Mouse (Mus musculus) liver, embryonic 14.5 days (tissue): ENCODE data around the gene Car8.

ENCODE experiments used
- CTCF ChIP-seq: IDR thresholded peaks from 2 replicates; pipeline ENCODE4 v1.5.1; 2016; ENCODE audit warnings: antibody characterized with exemption, low read depth, control low read depth
- EP300 ChIP-seq: IDR thresholded peaks from 2 replicates; pipeline ENCODE4 v1.6.1; 2016; ENCODE audit warnings: antibody characterized with exemption, low read depth

DNA sequence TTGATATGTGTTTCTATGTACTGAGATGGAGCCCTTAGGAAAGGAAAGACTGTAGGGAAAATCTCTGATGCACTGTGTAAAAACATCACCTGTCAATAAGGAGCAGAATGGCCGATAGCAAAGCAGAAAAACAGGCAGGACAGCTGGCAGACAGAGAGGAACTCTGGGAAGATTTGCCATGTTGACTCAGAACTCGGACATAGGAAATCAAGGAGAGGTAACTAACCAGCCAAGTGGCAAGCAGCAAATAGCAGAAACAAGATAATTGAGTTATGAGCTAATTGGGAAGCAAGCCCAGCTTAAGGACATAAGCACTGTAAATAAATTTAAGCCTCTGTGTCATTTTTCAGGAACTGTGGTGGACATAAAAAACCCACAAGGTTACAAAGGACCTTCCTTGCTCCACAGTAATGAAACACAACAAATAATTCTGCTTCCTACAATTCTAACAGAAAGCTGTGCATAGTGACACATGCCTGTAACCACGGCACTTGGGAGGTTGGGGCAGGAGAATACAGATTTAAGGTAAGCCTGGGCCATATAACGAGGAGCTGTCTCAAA, 33.7 kb downstream of the Car8 start:
- TF ChIP-seq CTCF, result no peak
- TF ChIP-seq EP300, result no peak
